In the genomic region with DNA sequence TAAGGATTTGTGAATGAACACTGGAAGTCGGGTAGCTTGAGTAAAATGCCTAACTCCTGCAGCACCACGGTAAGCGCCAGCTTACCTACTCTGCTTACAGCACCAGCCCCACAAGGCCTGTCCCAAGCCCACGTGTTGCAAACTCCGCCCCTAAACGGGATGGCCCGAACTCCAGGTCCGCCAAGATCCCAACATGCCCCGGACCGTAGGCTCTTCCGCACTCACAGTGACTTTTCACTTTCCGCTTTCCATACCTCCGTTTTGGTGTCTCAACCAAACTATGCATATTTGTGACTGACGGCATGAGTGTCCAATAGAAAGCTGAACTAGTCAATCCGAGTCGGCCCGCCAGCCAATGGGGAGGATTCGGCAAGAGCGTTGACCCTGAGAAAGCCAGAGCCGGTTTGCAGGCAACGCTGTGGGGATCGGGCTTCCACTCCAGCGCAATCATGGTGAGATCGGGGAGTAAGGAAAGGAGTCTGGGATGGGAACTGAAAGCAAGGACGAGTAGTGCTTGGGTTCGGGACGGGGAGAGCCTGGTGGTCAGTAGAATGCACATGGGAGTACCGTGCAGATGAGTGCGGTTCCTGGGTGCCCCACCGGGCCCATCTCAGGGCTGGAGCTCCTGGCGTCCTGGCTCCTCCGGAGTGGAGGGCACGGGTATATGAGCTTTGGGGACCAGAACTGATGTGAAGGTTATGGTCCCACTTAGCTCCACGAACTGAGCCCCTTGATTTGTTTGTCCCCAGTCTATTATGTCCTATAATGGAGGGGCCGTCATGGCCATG, we compare ENCODE assay signal across 7 mouse cellular contexts. TPM values are rescaled to one million over a fixed set of nuclear protein-coding genes. Genes with fewer than 3 reads are reported as not detected.
DNase-seq lines count a peak whose midpoint lies in the region; ATAC-seq lines count a peak whose summit lies in the region.

A gene (plus strand): TSS at position 361 of the 788 bp plus-strand sequence.

- H3K4me2 ChIP-seq in embryonic facial prominence, embryonic 11.5 days (ENCODE audit: low read depth, low read length) = peak within 1 kb of the TSS; percentile 75
- peak within 1 kb of the TSS; percentile 94 for H3K4me2 ChIP-seq in midbrain, embryonic 13.5 days (replicated peaks)

- H3K9ac ChIP-seq in embryonic facial prominence, embryonic 11.5 days (replicated peaks; ENCODE audit: low read length) = peak within 1 kb of the TSS; percentile 70
- H3K9ac ChIP-seq in midbrain, embryonic 13.5 days (replicated peaks) = peak within 1 kb of the TSS; percentile 88

- no peaks in the 10 kb centered on the region; the same call in 1 of the 2 replicates for H3K36me3 ChIP-seq in embryonic facial prominence, embryonic 11.5 days (replicated peaks; ENCODE audit: control insufficient read depth, insufficient read depth, low read depth, low read length)
- peaks cover 39% of the 10 kb centered on the region for H3K36me3 ChIP-seq in limb, embryonic 10.5 days
- peaks cover 28% of the 10 kb centered on the region for H3K36me3 ChIP-seq in midbrain, embryonic 13.5 days

- H3K4me1 ChIP-seq in embryonic facial prominence, embryonic 11.5 days (ENCODE audit: control insufficient read depth, insufficient read depth, low read length) = peaks cover 4% of the 10 kb centered on the region
- H3K4me1 ChIP-seq in limb, embryonic 10.5 days = peaks cover 29% of the 10 kb centered on the region
- H3K4me1 ChIP-seq in midbrain, embryonic 13.5 days (replicated peaks) = peaks cover 31% of the 10 kb centered on the region

- DNase-seq in adrenal gland, postnatal 14 days = peak; percentile 99
- peak; percentile 100 for DNase-seq in embryonic facial prominence, embryonic 11.5 days (ENCODE audit: low spot score)
- DNase-seq in kidney, adult 11 months = peak; percentile 100
- peak; percentile 94 for DNase-seq in limb, embryonic 10.5 days (ENCODE audit: low spot score)
- DNase-seq in spleen, adult 12 weeks (ENCODE audit: low spot score) = peak; percentile 93

- H3K27ac ChIP-seq in embryonic facial prominence, embryonic 11.5 days (replicated peaks; ENCODE audit: low read depth, low read length) = peak within 1 kb of the TSS; percentile 54; the same call in 1 of the 2 replicates
- peak within 1 kb of the TSS; percentile 80 for H3K27ac ChIP-seq in limb, embryonic 10.5 days
- peak within 1 kb of the TSS; percentile 85 for H3K27ac ChIP-seq in midbrain, embryonic 13.5 days

- H3K9me3 ChIP-seq in embryonic facial prominence, embryonic 11.5 days (replicated peaks; ENCODE audit: control insufficient read depth, low read length) = no peaks in the 10 kb centered on the region
- H3K9me3 ChIP-seq in limb, embryonic 10.5 days (replicated peaks) = no peaks in the 10 kb centered on the region
- H3K9me3 ChIP-seq in midbrain, embryonic 13.5 days = no peaks in the 10 kb centered on the region

- H3K27me3 ChIP-seq in embryonic facial prominence, embryonic 11.5 days (ENCODE audit: control insufficient read depth, insufficient read depth, low read length) = no peaks in the 10 kb centered on the region
- H3K27me3 ChIP-seq in limb, embryonic 10.5 days (ENCODE audit: low read depth, poor library complexity, severe bottlenecking) = no peaks in the 10 kb centered on the region
- H3K27me3 ChIP-seq in midbrain, embryonic 13.5 days = no peaks in the 10 kb centered on the region

- under 1% methylated on average over 35 of the region's 35 CpGs for WGBS in embryonic facial prominence, embryonic 11.5 days
- under 1% methylated on average over 35 of the region's 35 CpGs for WGBS in limb, embryonic 10.5 days
- WGBS in midbrain, embryonic 13.5 days = under 1% methylated on average over 35 of the region's 35 CpGs

- peak; percentile 83 for ATAC-seq in embryonic facial prominence, embryonic 11.5 days (replicated peaks; ENCODE audit: insufficient number of reproducible peaks, low FRiP score, low TSS enrichment, low read depth)
- ATAC-seq in granulocyte monocyte progenitor cell, adult 5-6 weeks (replicated peaks; ENCODE audit: poor library complexity, severe bottlenecking) = peak; percentile 76
- peak; percentile 90 for ATAC-seq in midbrain, embryonic 13.5 days

- peak within 1 kb of the TSS; percentile 74 for H3K4me3 ChIP-seq in embryonic facial prominence, embryonic 11.5 days (ENCODE audit: low read depth, low read length)
- peak within 1 kb of the TSS; percentile 89 for H3K4me3 ChIP-seq in limb, embryonic 10.5 days
- H3K4me3 ChIP-seq in midbrain, embryonic 13.5 days (replicated peaks) = peak within 1 kb of the TSS; percentile 77

RNA-seq across cellular contexts. Expression of the gene that starts here (rescaled TPM):
- total RNA-seq in adrenal gland, postnatal 14 days (2021) = 216 and 225 TPM in 2 replicates
- 476 and 532 TPM in 2 replicates for polyA plus RNA-seq in embryonic facial prominence, embryonic 11.5 days (2014; fragmentation: Nextera tagmentation; extraction: Ambion mirVana)
- total RNA-seq in granulocyte monocyte progenitor cell, adult 5-6 weeks (2014; fragmentation: Nextera tagmentation) = 181 and 283 TPM in 2 replicates
- 168 and 196 TPM in 2 replicates for total RNA-seq in granulocyte monocyte progenitor cell, adult 5-6 weeks (2017)
- polyA plus RNA-seq in limb, embryonic 10.5 days (2016; fragmentation: Nextera tagmentation; extraction: Ambion mirVana) = 626 and 675 TPM in 2 replicates
- 503 and 505 TPM in 2 replicates for polyA plus RNA-seq in midbrain, embryonic 13.5 days (2015; fragmentation: Nextera tagmentation; extraction: Ambion mirVana)

Comparison
In these comparisons a context has a peak if more than half of its experiments do, and no peak if none do; other contexts are left out.
1. Peak in every context shown above with its lines: DNase-seq, ATAC-seq, H3K4me3 ChIP-seq and H3K27ac ChIP-seq.